Mouse (Mus musculus) forebrain, embryonic 15.5 days (tissue): ENCODE measurements at regions not wholly inside any gene's neighbourhood (a gene's known extent, or its start where the extent isn't known, plus 50 kb on each side); places are given as distances from the start of the nearest gene placed in this dataset.

Experiments
- ATAC-seq: fragments of 200-750 bp; cut with Nextera tagmentation; replicated peaks from 2 replicates; pipeline ENCODE4 v1.8.0; 2017; ENCODE audit warnings: mild to moderate bottlenecking, moderate TSS enrichment, moderate library complexity
- H3K27ac ChIP-seq: fragments of 300-500 bp; sonication (generic); replicated peaks from 2 replicates; pipeline ENCODE4 v1.5.1; 2015; ENCODE audit warnings: mild to moderate bottlenecking, inconsistent platforms
- H3K27me3 ChIP-seq: fragments of 300-500 bp; sonication (generic); 2 replicates; pipeline ENCODE4 v1.6.1; 2015; ENCODE audit warnings: inconsistent platforms
- H3K36me3 ChIP-seq: fragments of 300-500 bp; sonication (generic); 2 replicates; pipeline ENCODE4 v1.6.1; 2015; ENCODE audit warnings: mild to moderate bottlenecking, inconsistent platforms
- H3K4me1 ChIP-seq: fragments of 300-500 bp; sonication (generic); 2 replicates; pipeline ENCODE4 v1.6.1; 2015; ENCODE audit warnings: inconsistent platforms
- H3K4me2 ChIP-seq: fragments of 300-500 bp; sonication (generic); replicated peaks from 2 replicates; pipeline ENCODE4 v1.6.1; 2015; ENCODE audit warnings: mild to moderate bottlenecking, inconsistent platforms
- H3K4me3 ChIP-seq: fragments of 300-500 bp; sonication (generic); 2 replicates; pipeline ENCODE4 v1.5.1; 2015; ENCODE audit warnings: mild to moderate bottlenecking, inconsistent platforms
- H3K9ac ChIP-seq: fragments of 300-500 bp; sonication (generic); replicated peaks from 2 replicates; pipeline ENCODE4 v1.6.1; 2015; ENCODE audit warnings: mild to moderate bottlenecking, inconsistent platforms
- H3K9me3 ChIP-seq: fragments of 300-500 bp; sonication (generic); 2 replicates; pipeline ENCODE4 v1.6.1; 2016; ENCODE audit warnings: inconsistent platforms
- WGBS: fragments of 180-500 bp; shearing (Covaris S2); methylation state at CpG from one replicate; pipeline ENCODE4 v1.1.7; 2015; ENCODE audit warnings: mixed read lengths; 5-methylcytosine and 5-hydroxymethylcytosine counted together

- Histone ChIP-seq H3K4me3 (no peak overlapping the region), H3K27me3 (no peaks in the 10 kb centered on the region), H3K9ac (no peak overlapping the region), H3K9me3 (no peaks in the 10 kb centered on the region), H3K4me2 (no peak overlapping the region), H3K4me1 (no peaks in the 10 kb centered on the region), H3K27ac (no peak overlapping the region), H3K36me3 (no peaks in the 10 kb centered on the region)
- 88% methylated on average over 1 of the region's 1 CpGs for WGBS
- no peak for ATAC-seq
Observed at GRCm38 (mm10) chr3:129471332-129471731, 60.8 kb upstream of the Elovl6 start.

GRCm38 (mm10) chr3:129472008-129472407 lies 60.1 kb upstream of the Elovl6 start:
- Histone ChIP-seq H3K27ac (no peak overlapping the region), H3K4me1 (no peaks in the 10 kb centered on the region), H3K9ac (no peak overlapping the region), H3K36me3 (no peaks in the 10 kb centered on the region), H3K4me2 (no peak overlapping the region), H3K4me3 (no peak overlapping the region), H3K9me3 (no peaks in the 10 kb centered on the region), H3K27me3 (no peaks in the 10 kb centered on the region)
- no peak for ATAC-seq
- 93% methylated on average over 10 of the region's 10 CpGs for WGBS

- no peak overlapping the region for H3K4me2 ChIP-seq
- H3K36me3 ChIP-seq, result no peaks in the 10 kb centered on the region
- H3K27ac ChIP-seq, result no peak overlapping the region
- H3K27me3 ChIP-seq, result no peaks in the 10 kb centered on the region
- no peak for ATAC-seq
- H3K9ac ChIP-seq, result no peak overlapping the region
- no peak overlapping the region for H3K4me3 ChIP-seq
- H3K9me3 ChIP-seq, result no peaks in the 10 kb centered on the region
- no peaks in the 10 kb centered on the region for H3K4me1 ChIP-seq
- 93% methylated on average over 7 of the region's 7 CpGs for WGBS
Observed at GRCm38 (mm10) chr3:129474451-129474850, 57.7 kb upstream of the Elovl6 start.

GRCm38 (mm10) chr3:129476250-129476649 lies 55.9 kb upstream of the Elovl6 start:
- Histone ChIP-seq H3K9me3 (no peaks in the 10 kb centered on the region), H3K9ac (no peak overlapping the region), H3K36me3 (no peaks in the 10 kb centered on the region), H3K4me1 (no peaks in the 10 kb centered on the region), H3K27ac (no peak overlapping the region), H3K27me3 (no peaks in the 10 kb centered on the region), H3K4me2 (no peak overlapping the region), H3K4me3 (no peak overlapping the region)
- no peak for ATAC-seq
- WGBS, result 75% methylated on average over 4 of the region's 4 CpGs

GRCm38 (mm10) chr3:129478093-129478492 lies 54.1 kb upstream of the Elovl6 start:
- Histone ChIP-seq H3K36me3 (no peaks in the 10 kb centered on the region), H3K4me2 (no peak overlapping the region), H3K9me3 (no peaks in the 10 kb centered on the region), H3K27me3 (no peaks in the 10 kb centered on the region), H3K4me3 (no peak overlapping the region), H3K9ac (no peak overlapping the region), H3K4me1 (no peaks in the 10 kb centered on the region), H3K27ac (no peak overlapping the region)
- ATAC-seq, result no peak
- 91% methylated on average over 7 of the region's 7 CpGs for WGBS

GRCm38 (mm10) chr3:129481293-129481692 lies 50.9 kb upstream of the Elovl6 start:
- H3K4me2 ChIP-seq, result no peak overlapping the region
- no peaks in the 10 kb centered on the region for H3K9me3 ChIP-seq
- H3K27ac ChIP-seq, result no peak overlapping the region
- ATAC-seq, result no peak
- no peaks in the 10 kb centered on the region for H3K4me1 ChIP-seq
- H3K4me3 ChIP-seq, result no peak overlapping the region
- no peaks in the 10 kb centered on the region for H3K27me3 ChIP-seq
- H3K9ac ChIP-seq, result no peak overlapping the region
- 93% methylated on average over 3 of the region's 3 CpGs for WGBS
- no peaks in the 10 kb centered on the region for H3K36me3 ChIP-seq
